Mouse (Mus musculus): ENCODE data around the gene Snrpd3. TPM values are rescaled to one million over a fixed set of nuclear protein-coding genes. Genes with fewer than 3 reads are reported as not detected.
"Not testable (repeated sequence)": the region's sequence is repeated elsewhere in the genome, so short reads cannot be mapped to it uniquely, and the experiment has no call there.

Snrpd3 gene
- polyA plus RNA-seq, 1 experiment: 506 TPM

DNA sequence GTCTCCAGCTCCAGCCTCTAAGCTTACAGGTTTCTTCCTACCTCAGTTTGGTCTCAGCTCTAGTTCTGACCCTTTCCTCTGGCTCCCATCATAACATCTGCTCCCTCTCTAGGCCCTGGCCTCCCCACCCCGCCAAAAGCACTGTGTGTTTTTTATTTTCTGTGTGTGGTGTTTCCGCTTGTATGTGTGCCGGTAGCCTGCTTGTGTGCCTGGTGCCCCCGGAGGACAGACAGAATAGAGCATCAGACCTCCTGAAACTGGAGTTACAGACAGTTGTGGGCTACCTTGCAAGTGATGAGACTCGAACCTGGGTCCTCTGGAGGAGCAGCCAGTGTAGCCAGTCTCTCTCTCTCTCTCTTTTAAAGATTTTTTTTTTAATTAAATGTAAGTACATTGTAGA lies 49.0 kb downstream of the Snrpd3 start:
- no peaks in the 10 kb centered on the region for H3K27me3 ChIP-seq (ENCODE audit: control insufficient read depth, insufficient read depth, low read length, poor library complexity, severe bottlenecking)
- no peak overlapping the region for H3K4me3 ChIP-seq (ENCODE audit: low read depth, low read length)
- H3K36me3 ChIP-seq (ENCODE audit: control insufficient read depth, insufficient read depth, low read length, poor library complexity, severe bottlenecking): no peaks in the 10 kb centered on the region
- TF ChIP-seq CTCF (IDR thresholded peaks at IDR 0.05; ENCODE audit: low read depth, low read length) (no peak), POLR2A (IDR thresholded peaks at IDR 0.05; ENCODE audit: insufficient read depth, low read length) (no peak), EP300 (IDR thresholded peaks at IDR 0.05; ENCODE audit: insufficient read depth, low read depth, low read length) (no peak)
- H3K27ac ChIP-seq (ENCODE audit: insufficient read depth, low read length): peak overlapping the region; percentile 14; the same call in 1 of the 2 replicates
- peaks cover 14% of the 10 kb centered on the region for H3K4me1 ChIP-seq (ENCODE audit: control insufficient read depth, insufficient read depth, low read length)
- no peaks in the 10 kb centered on the region for H3K9me3 ChIP-seq (replicated peaks; ENCODE audit: control insufficient read depth, insufficient read depth, low read length, poor library complexity, severe bottlenecking)
- H3K9ac ChIP-seq (ENCODE audit: low read depth, poor library complexity, severe bottlenecking): no peak overlapping the region

DNA sequence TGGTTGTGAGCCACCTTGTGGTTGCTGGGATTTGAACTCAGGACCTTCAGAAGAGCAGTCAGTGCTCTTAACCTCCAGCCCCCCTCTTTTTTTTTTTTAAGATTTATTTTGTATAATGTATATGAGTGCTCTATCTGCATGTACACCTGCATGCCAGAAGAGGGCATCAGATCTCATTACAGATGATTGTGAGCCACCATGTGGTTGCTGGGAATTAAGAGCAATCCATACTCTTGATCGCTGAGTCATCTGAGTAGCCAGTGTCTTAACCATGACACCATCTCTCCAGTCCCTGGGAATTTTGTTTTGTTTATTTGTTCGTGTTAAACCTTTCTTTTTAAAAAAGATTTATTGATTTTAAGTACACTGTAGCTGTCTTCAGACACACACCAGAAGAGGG lies 49.4 kb downstream of the Snrpd3 start:
- H3K36me3 ChIP-seq (ENCODE audit: control insufficient read depth, insufficient read depth, low read length, poor library complexity, severe bottlenecking); H3K9ac ChIP-seq (ENCODE audit: low read depth, poor library complexity, severe bottlenecking); H3K27me3 ChIP-seq (ENCODE audit: control insufficient read depth, insufficient read depth, low read length, poor library complexity, severe bottlenecking); H3K27ac ChIP-seq (ENCODE audit: insufficient read depth, low read length); H3K9me3 ChIP-seq (replicated peaks; ENCODE audit: control insufficient read depth, insufficient read depth, low read length, poor library complexity, severe bottlenecking); H3K4me3 ChIP-seq (ENCODE audit: low read depth, low read length): not testable (repeated sequence)
- H3K4me1 ChIP-seq (ENCODE audit: control insufficient read depth, insufficient read depth, low read length): peaks cover 17% of the 10 kb centered on the region

DNA sequence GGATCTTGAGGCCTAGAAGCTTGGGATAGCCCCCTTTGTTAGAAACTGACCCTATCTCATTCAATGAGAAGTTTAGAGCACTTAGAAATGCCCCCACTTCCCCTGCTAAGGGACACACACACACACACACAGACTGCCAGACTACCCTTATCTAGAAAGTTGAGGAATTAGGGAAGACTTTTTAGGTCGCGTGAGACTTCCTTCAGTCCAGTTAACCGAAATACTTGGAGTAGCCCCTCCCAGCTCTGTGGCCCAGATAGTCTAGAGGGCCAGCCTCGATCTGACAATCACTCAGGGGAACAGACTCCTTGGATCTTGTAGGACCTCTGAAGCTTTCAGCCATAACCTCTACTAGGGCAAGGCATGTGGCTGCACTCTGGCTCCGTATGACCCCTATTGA lies 50.7 kb downstream of the Snrpd3 start:
- Histone ChIP-seq H3K27ac (ENCODE audit: insufficient read depth, low read length) (no peak overlapping the region), H3K4me1 (ENCODE audit: control insufficient read depth, insufficient read depth, low read length) (peaks cover 17% of the 10 kb centered on the region), H3K9ac (ENCODE audit: low read depth, poor library complexity, severe bottlenecking) (no peak overlapping the region), H3K4me3 (ENCODE audit: low read depth, low read length) (0 out of 2 replicates have a peak overlapping the region, but pooled peaks have one; percentile 24), H3K9me3 (replicated peaks; ENCODE audit: control insufficient read depth, insufficient read depth, low read length, poor library complexity, severe bottlenecking) (no peaks in the 10 kb centered on the region), H3K36me3 (ENCODE audit: control insufficient read depth, insufficient read depth, low read length, poor library complexity, severe bottlenecking) (no peaks in the 10 kb centered on the region), H3K27me3 (ENCODE audit: control insufficient read depth, insufficient read depth, low read length, poor library complexity, severe bottlenecking) (no peaks in the 10 kb centered on the region)
- no peak for TF ChIP-seq EP300 (IDR thresholded peaks at IDR 0.05; ENCODE audit: insufficient read depth, low read depth, low read length)
- TF ChIP-seq POLR2A (IDR thresholded peaks at IDR 0.05; ENCODE audit: insufficient read depth, low read length): no peak
- no peak for TF ChIP-seq CTCF (IDR thresholded peaks at IDR 0.05; ENCODE audit: low read depth, low read length)

DNA sequence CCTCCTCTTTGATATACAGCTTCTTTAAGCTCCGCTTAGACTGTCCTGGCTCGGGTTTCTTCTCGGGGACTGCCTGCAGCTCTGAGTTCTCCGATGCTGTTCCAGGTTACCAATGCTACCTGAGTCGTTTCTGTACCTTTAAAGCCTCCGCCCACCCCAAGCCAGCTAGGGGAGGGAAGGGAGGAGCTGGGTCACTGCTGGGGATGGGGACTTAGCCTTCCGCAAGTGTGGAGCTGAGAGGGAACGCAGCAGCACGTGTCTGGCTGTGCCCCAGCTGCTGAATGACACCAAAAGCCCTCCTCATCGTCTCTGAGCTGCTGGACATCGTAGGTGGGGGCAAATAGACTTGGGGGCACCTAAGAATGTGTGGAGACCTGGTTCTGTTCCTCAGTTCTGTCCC lies 51.1 kb downstream of the Snrpd3 start:
- Histone ChIP-seq H3K9ac (ENCODE audit: low read depth, poor library complexity, severe bottlenecking) (0 out of 2 replicates have a peak overlapping the region, but pooled peaks have one; percentile 1), H3K4me1 (ENCODE audit: control insufficient read depth, insufficient read depth, low read length) (peaks cover 17% of the 10 kb centered on the region), H3K4me3 (ENCODE audit: low read depth, low read length) (peak overlapping the region; percentile 24; the same call in 1 of the 2 replicates)

DNA sequence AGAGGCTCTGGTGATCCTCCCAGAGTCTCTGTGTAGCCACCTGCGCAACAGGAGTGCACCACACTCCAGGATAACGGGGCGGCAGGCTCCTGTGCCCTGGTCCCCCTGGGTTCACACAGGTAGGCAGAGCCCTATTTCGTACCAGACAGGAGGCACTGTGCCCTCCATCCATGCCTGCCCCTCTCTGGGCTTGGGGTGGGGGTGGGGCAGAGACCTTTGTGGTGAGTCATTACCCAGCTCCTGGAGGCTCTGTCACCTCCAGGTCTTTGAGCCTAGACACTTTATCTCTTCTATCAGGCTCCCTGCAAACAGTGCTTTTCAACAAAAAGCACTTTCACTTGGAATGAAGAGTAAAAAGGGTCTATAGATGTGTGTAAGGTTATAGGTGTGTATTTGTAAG lies 51.5 kb downstream of the Snrpd3 start:
- H3K9ac ChIP-seq (ENCODE audit: low read depth, poor library complexity, severe bottlenecking): 0 out of 2 replicates have a peak overlapping the region, but pooled peaks have one; percentile 1
- H3K36me3 ChIP-seq (ENCODE audit: control insufficient read depth, insufficient read depth, low read length, poor library complexity, severe bottlenecking): no peaks in the 10 kb centered on the region
- no peaks in the 10 kb centered on the region for H3K27me3 ChIP-seq (ENCODE audit: control insufficient read depth, insufficient read depth, low read length, poor library complexity, severe bottlenecking)
- TF ChIP-seq EP300 (IDR thresholded peaks at IDR 0.05; ENCODE audit: insufficient read depth, low read depth, low read length) (no peak), CTCF (IDR thresholded peaks at IDR 0.05; ENCODE audit: low read depth, low read length) (no peak), POLR2A (IDR thresholded peaks at IDR 0.05; ENCODE audit: insufficient read depth, low read length) (no peak)
- H3K9me3 ChIP-seq (replicated peaks; ENCODE audit: control insufficient read depth, insufficient read depth, low read length, poor library complexity, severe bottlenecking): no peaks in the 10 kb centered on the region
- H3K4me3 ChIP-seq (ENCODE audit: low read depth, low read length): peak overlapping the region; percentile 24; the same call in 1 of the 2 replicates
- peaks cover 17% of the 10 kb centered on the region for H3K4me1 ChIP-seq (ENCODE audit: control insufficient read depth, insufficient read depth, low read length)
- no peak overlapping the region for H3K27ac ChIP-seq (ENCODE audit: insufficient read depth, low read length)

More for the DNA sequence above, 51.1 kb downstream of the Snrpd3 start:
- H3K27me3 ChIP-seq (ENCODE audit: control insufficient read depth, insufficient read depth, low read length, poor library complexity, severe bottlenecking): no peaks in the 10 kb centered on the region
- no peak overlapping the region for H3K27ac ChIP-seq (ENCODE audit: insufficient read depth, low read length)
- H3K36me3 ChIP-seq (ENCODE audit: control insufficient read depth, insufficient read depth, low read length, poor library complexity, severe bottlenecking): no peaks in the 10 kb centered on the region
- no peak for TF ChIP-seq POLR2A (IDR thresholded peaks at IDR 0.05; ENCODE audit: insufficient read depth, low read length)
- TF ChIP-seq CTCF (IDR thresholded peaks at IDR 0.05; ENCODE audit: low read depth, low read length): no peak
- TF ChIP-seq EP300 (IDR thresholded peaks at IDR 0.05; ENCODE audit: insufficient read depth, low read depth, low read length): 0 out of 2 replicates have a peak, but pooled peaks have one; percentile 21
- no peaks in the 10 kb centered on the region for H3K9me3 ChIP-seq (replicated peaks; ENCODE audit: control insufficient read depth, insufficient read depth, low read length, poor library complexity, severe bottlenecking)

- Histone ChIP-seq H3K27ac (ENCODE audit: insufficient read depth, low read length) (no peak overlapping the region), H3K4me3 (ENCODE audit: low read depth, low read length) (no peak overlapping the region)
- TF ChIP-seq CTCF (IDR thresholded peaks at IDR 0.05; ENCODE audit: low read depth, low read length): no peak
- no peak for TF ChIP-seq EP300 (IDR thresholded peaks at IDR 0.05; ENCODE audit: insufficient read depth, low read depth, low read length)
- no peak for TF ChIP-seq POLR2A (IDR thresholded peaks at IDR 0.05; ENCODE audit: insufficient read depth, low read length)
Measured at GRCm38 (mm10) chr10:75570981-75571657, 53.8 kb downstream of the Snrpd3 start.

More at GRCm38 (mm10) chr10:75570981-75571657, 53.8 kb downstream of the Snrpd3 start:
- Histone ChIP-seq H3K36me3 (ENCODE audit: control insufficient read depth, insufficient read depth, low read length, poor library complexity, severe bottlenecking) (no peaks in the 10 kb centered on the region), H3K9ac (ENCODE audit: low read depth, poor library complexity, severe bottlenecking) (no peak overlapping the region), H3K9me3 (replicated peaks; ENCODE audit: control insufficient read depth, insufficient read depth, low read length, poor library complexity, severe bottlenecking) (no peaks in the 10 kb centered on the region), H3K27me3 (ENCODE audit: control insufficient read depth, insufficient read depth, low read length, poor library complexity, severe bottlenecking) (no peaks in the 10 kb centered on the region), H3K4me1 (ENCODE audit: control insufficient read depth, insufficient read depth, low read length) (peaks cover 7% of the 10 kb centered on the region)
